Mouse (Mus musculus): Measurements from ENCODE around the gene Dmrta2.

DNA sequence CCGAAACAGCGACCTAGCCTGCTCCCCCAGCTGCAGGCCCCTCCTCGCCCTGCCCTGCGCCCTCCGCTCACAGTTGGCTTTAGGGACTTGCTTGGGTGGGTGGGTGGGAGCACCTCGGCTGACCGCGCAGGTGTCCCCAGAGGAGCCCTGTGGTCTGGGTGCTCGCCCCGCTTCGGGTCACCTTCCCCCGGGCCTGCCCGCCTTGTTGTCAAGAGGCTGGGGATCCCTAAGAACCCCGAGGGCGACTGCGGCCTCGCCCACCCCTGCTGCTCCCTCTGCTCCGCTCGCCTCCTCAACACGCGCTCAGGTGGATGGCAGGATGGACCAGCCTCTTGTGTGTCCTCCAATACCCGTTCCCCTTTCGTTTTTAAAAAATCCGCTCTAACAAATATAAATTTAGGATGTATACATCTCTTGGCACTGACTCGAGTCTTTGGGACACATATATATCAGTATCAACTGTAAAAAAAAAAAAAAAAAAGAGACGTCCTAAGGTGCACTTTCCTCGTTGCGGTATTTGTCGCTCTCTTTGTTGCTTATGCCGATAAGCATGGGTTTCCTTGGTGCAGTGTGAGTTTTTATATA is 4.9 kb downstream of the Dmrta2 start:
- TF ChIP-seq CTCF (IDR thresholded peaks at IDR 0.05; ENCODE audit: borderline replicate concordance, insufficient read depth, low read length) (no peak), POLR2A (IDR thresholded peaks at IDR 0.05; ENCODE audit: low read depth, low read length) (no peak)
